Mouse (Mus musculus): ENCODE results near the gene Gm5580. TPM values are rescaled to one million over a fixed set of nuclear protein-coding genes. Genes with fewer than 3 reads are reported as not detected.

Gm5580 gene
- 0.21 TPM for polyA plus RNA-seq (2017; shearing (Covaris generic))

DNA sequence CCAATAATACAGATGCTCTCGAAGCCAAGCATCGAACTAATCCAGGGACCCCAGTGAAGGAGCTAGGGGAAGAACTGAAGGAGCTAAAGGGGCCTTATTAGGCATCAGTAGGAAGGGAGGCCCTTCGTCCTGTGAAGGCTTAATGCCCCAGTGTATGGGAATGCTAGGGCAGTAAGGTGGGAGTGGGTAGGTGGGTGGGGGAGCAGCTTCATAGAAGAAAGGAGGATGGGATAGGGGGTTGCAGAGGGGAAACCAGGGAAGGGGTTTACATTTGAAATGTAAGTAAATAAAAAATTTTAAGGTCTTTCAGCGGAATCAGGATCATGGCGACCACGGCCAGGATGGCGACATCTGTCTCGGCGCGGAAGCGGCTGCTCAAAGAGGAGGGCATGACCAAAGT, at the start of gene Gm5580:
Gene Gm5580, plus strand, starts transcription at position 301 of the 400 bp plus-strand sequence.

DNA sequence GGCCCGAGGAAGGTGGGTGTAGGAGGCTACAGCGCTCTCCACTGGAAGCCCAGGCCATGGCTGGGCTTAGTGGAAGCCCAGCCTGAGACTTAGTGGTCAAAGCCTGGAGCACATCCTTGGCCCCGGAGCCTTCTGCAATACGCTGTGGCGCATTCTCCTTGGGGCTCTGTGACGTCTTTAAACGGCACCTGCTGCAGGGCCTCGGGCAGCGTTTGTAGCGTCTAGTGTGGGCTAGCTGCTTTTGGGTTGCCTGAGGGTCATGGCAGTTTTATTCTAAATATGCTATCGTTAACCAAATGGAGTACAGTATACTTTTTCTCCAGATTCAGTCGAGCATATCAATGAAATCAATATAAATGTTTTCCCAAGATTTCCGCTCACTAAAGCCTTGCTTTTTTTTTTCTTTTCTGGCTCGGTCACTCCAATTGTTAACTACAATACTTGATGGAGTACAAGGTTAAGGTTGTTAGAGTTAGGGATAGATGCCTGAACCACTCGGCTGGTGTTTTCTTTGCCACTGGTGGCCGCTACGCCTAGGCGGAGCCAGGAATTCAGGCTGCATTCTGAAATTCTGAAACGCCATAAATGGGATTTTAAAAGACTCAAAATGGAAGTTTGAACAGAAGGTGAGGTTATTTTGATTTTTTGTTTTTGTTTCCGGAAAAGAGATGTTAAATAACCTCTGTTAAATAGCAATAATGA, 44.5 kb upstream of the Gm5580 start, which contains the start of gene Olfr212:
Gene Olfr212, plus strand, starts transcription at position 215 of the 702 bp plus-strand sequence.

DNA sequence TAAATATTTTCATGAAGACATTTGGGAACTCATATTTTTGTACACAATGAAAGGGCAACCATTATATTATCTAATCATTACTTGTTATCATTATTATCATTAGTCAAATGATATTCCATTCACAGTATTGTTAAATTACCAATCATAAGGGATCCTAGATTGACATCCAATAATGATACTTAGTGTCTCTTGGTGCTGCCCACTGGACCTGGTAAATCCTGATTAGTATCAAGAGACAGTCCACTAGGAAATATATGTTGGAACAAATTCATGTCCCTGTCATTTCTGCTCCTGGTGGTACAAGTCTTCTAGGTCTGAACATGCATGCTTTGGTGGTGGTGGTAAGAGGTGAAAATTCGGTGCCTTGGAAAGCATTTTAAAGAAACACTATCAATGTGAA, 12.8 kb upstream of the Gm5580 start, which contains the start of gene Olfr213:
Gene Olfr213, plus strand, starts transcription at position 301 of the 400 bp plus-strand sequence.

DNA sequence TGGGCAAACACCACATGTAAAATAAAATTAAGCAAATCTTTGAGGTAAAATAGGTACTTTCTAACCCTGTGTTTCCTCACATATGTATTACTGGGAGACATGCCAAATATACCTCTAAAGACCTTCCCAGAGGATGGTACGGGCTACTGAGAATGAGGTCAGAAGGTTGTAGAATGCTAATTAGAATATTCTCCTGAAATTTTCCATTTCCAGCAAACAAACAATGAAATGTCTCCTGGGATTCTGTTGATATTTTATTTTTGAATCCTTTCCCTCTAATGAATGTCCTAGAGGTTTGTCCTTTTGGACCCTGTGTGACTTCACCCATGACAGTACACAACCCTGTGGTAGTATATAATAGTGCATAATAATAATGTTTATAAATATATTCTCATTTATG, 3.0 kb downstream of the Gm5580 start, which contains the start of gene Olfr214:
Gene Olfr214, plus strand, starts transcription at position 301 of the 400 bp plus-strand sequence.

DNA sequence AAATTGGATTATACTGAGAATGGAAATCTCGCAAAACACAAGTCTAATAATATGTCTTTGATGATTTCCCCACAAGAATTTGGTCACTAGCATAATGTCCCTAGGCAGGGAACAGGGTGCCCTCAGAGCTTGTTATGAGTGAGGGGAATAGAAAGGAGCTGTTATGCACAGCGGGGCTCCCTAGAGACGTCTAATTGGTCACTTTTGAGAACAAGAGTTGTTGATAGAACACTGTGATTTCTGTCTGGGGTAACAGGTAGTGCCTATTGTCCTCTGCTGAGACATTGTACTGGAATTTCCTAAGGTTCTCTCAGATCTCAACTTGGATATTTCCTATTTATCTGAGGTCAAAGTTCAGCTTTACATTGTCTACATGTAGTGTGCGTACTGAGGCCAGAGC, 33.2 kb downstream of the Gm5580 start, which contains the start of gene Olfr215:
Gene Olfr215, minus strand, starts transcription at position 101 of the 400 bp plus-strand sequence.

Other genes with a start within 250 kb of the Gm5580 start
- 0.20 TPM for gene March8, start 213.1 kb upstream of the Gm5580 start, polyA plus RNA-seq (2017; shearing (Covaris generic))
- not detected for gene Alox5, start 90.0 kb upstream of the Gm5580 start, polyA plus RNA-seq (2017; shearing (Covaris generic))
- gene Olfr211, start 62.0 kb upstream of the Gm5580 start, polyA plus RNA-seq (2017; shearing (Covaris generic)): not detected
- gene Olfr212, start 44.6 kb upstream of the Gm5580 start, polyA plus RNA-seq (2017; shearing (Covaris generic)): not detected
- not detected for gene Olfr213, start 12.7 kb upstream of the Gm5580 start, polyA plus RNA-seq (2017; shearing (Covaris generic))
- not detected for gene Olfr214, start 3.1 kb downstream of the Gm5580 start, polyA plus RNA-seq (2017; shearing (Covaris generic))
- gene Olfr215, start 33.1 kb downstream of the Gm5580 start, polyA plus RNA-seq (2017; shearing (Covaris generic)): not detected
- 38.0 TPM for gene Zfp422, start 77.9 kb downstream of the Gm5580 start, polyA plus RNA-seq (2017; shearing (Covaris generic))
- not detected for gene Depp1, start 99.5 kb downstream of the Gm5580 start, polyA plus RNA-seq (2017; shearing (Covaris generic))
- 3.5 TPM for gene Rassf4, start 122.8 kb downstream of the Gm5580 start, polyA plus RNA-seq (2017; shearing (Covaris generic))
- gene Tmem72, start 165.8 kb downstream of the Gm5580 start, polyA plus RNA-seq (2017; shearing (Covaris generic)): 0.02 TPM